25 mouse cellular contexts compared by ENCODE assay signal in genomic region chr5:92107282-92107681, GRCm38 (mm10). TPM values are rescaled to one million over a fixed set of nuclear protein-coding genes. Genes with fewer than 3 reads are reported as not detected.
DNase-seq lines count a peak whose midpoint lies in the region; ATAC-seq and TF ChIP-seq lines count a peak whose summit lies in the region.
"Had no signal": no experiment of that assay in that cellular context is flagged by ENCODE, and none has a peak within 500 bp of the region (broad histone marks: within the 10 kb centered on the region; RNA-seq: fewer than 3 reads in every experiment).

No protein-coding gene starts in this region.

- WGBS in liver, embryonic 12.5 days (ENCODE audit: insufficient replicate concordance) = 52% methylated on average over 4 of the region's 4 CpGs
- 45% methylated on average over 4 of the region's 4 CpGs for WGBS in liver, postnatal 0 days (ENCODE audit: insufficient replicate concordance)
- WGBS in neural tube, embryonic 15.5 days = 88% methylated on average over 4 of the region's 4 CpGs
- WGBS in forebrain, embryonic 13.5 days = 85% methylated on average over 4 of the region's 4 CpGs

- TF ChIP-seq CTCF in liver, postnatal 0 days (IDR thresholded peaks at IDR 0.05; ENCODE audit: low read depth) = no peak

- H3K9ac ChIP-seq in liver, embryonic 12.5 days = no peak overlapping the region
- no peak overlapping the region for H3K9ac ChIP-seq in liver, postnatal 0 days (replicated peaks)
- H3K9ac ChIP-seq in neural tube, embryonic 15.5 days (replicated peaks) = no peak overlapping the region
- no peak overlapping the region for H3K9ac ChIP-seq in forebrain, embryonic 13.5 days
- H3K9ac ChIP-seq: heart, embryonic 15.5 days; intestine, embryonic 15.5 days; limb, embryonic 13.5 days; liver, embryonic 13.5 days; lung, embryonic 15.5 days had no signal

- no peaks in the 10 kb centered on the region for H3K9me3 ChIP-seq in liver, embryonic 12.5 days (replicated peaks)
- no peaks in the 10 kb centered on the region for H3K9me3 ChIP-seq in liver, postnatal 0 days (ENCODE audit: low read length)
- no peaks in the 10 kb centered on the region for H3K9me3 ChIP-seq in neural tube, embryonic 15.5 days (replicated peaks)
- no peaks in the 10 kb centered on the region for H3K9me3 ChIP-seq in forebrain, embryonic 13.5 days (replicated peaks)
- H3K9me3 ChIP-seq: heart, embryonic 15.5 days; intestine, embryonic 15.5 days; limb, embryonic 13.5 days; liver, embryonic 13.5 days; lung, embryonic 15.5 days had no signal

- H3K36me3 ChIP-seq in liver, embryonic 12.5 days = no peaks in the 10 kb centered on the region
- no peaks in the 10 kb centered on the region for H3K36me3 ChIP-seq in liver, postnatal 0 days (replicated peaks; ENCODE audit: insufficient read depth, low read length)
- no peaks in the 10 kb centered on the region for H3K36me3 ChIP-seq in neural tube, embryonic 15.5 days
- H3K36me3 ChIP-seq in forebrain, embryonic 13.5 days (ENCODE audit: poor library complexity, severe bottlenecking) = no peaks in the 10 kb centered on the region
- H3K36me3 ChIP-seq: heart, embryonic 15.5 days; intestine, embryonic 15.5 days; limb, embryonic 13.5 days; liver, embryonic 13.5 days; lung, embryonic 15.5 days had no signal

- H3K4me1 ChIP-seq in liver, embryonic 12.5 days = peaks cover 12% of the 10 kb centered on the region
- H3K4me1 ChIP-seq in liver, postnatal 0 days (ENCODE audit: insufficient read depth) = peaks cover 6% of the 10 kb centered on the region
- H3K4me1 ChIP-seq in neural tube, embryonic 15.5 days = 0 out of 2 replicates have a peak, but pooled peaks cover 2% of the 10 kb centered on the region
- H3K4me1 ChIP-seq in forebrain, embryonic 13.5 days = peaks cover 16% of the 10 kb centered on the region
- H3K4me1 ChIP-seq: intestine, embryonic 15.5 days; lung, embryonic 15.5 days had no signal

- H3K4me3 ChIP-seq in liver, embryonic 12.5 days = no peak overlapping the region
- no peak overlapping the region for H3K4me3 ChIP-seq in liver, postnatal 0 days (ENCODE audit: low read depth, low read length)
- H3K4me3 ChIP-seq in neural tube, embryonic 15.5 days (replicated peaks) = no peak overlapping the region
- no peak overlapping the region for H3K4me3 ChIP-seq in forebrain, embryonic 13.5 days
- H3K4me3 ChIP-seq: heart, adult 2 months; heart, embryonic 15.5 days; intestine, embryonic 15.5 days; limb, embryonic 13.5 days; liver, embryonic 13.5 days; lung, embryonic 15.5 days had no signal

- no peak for DNase-seq in liver, postnatal 0 days
- peak; percentile 32 for DNase-seq in ES-CJ7 (ENCODE audit: low read depth, low spot score)
- DNase-seq: adrenal gland, adult 2 months; cerebellum, adult 2 months; cerebellum, postnatal 25 days; embryo, embryonic 11 days; gastrocnemius, postnatal 10 days; heart, postnatal 4 days; kidney, adult 9 months; kidney, postnatal 25 days; liver, embryonic 13.5 days; lung, postnatal 36 days had no signal

- no peak overlapping the region for H3K4me2 ChIP-seq in liver, embryonic 12.5 days
- H3K4me2 ChIP-seq in liver, postnatal 0 days (ENCODE audit: low read depth, low read length) = no peak overlapping the region
- no peak overlapping the region for H3K4me2 ChIP-seq in neural tube, embryonic 15.5 days
- H3K4me2 ChIP-seq in forebrain, embryonic 13.5 days = no peak overlapping the region
- H3K4me2 ChIP-seq: heart, embryonic 15.5 days; intestine, embryonic 15.5 days; limb, embryonic 13.5 days; liver, embryonic 13.5 days; lung, embryonic 15.5 days; midbrain, embryonic 11.5 days had no signal

- 0 out of 2 replicates have a peak, but pooled peaks have one; percentile 8 for ATAC-seq in liver, embryonic 12.5 days
- no peak for ATAC-seq in liver, postnatal 0 days
- ATAC-seq in common myeloid progenitor, adult 5-6 weeks (replicated peaks; ENCODE audit: low read depth, poor library complexity, severe bottlenecking) = peak; percentile 72
- 0 out of 2 replicates have a peak, but pooled peaks have one; percentile 17 for ATAC-seq in monocyte, adult 5-6 weeks (replicated peaks; ENCODE audit: insufficient number of reproducible peaks, low FRiP score, low TSS enrichment, poor library complexity, severe bottlenecking)
- no peak for ATAC-seq in neural tube, embryonic 15.5 days (ENCODE audit: low FRiP score)
- no peak for ATAC-seq in forebrain, embryonic 13.5 days
- ATAC-seq: forebrain, embryonic 14.5 days had no signal

- no peak overlapping the region for H3K27ac ChIP-seq in liver, embryonic 12.5 days
- no peak overlapping the region for H3K27ac ChIP-seq in liver, postnatal 0 days (ENCODE audit: low read depth)
- no peak overlapping the region for H3K27ac ChIP-seq in neural tube, embryonic 15.5 days (replicated peaks)
- no peak overlapping the region for H3K27ac ChIP-seq in forebrain, embryonic 13.5 days
- H3K27ac ChIP-seq: heart, adult 2 months; heart, embryonic 15.5 days; intestine, embryonic 15.5 days; limb, embryonic 13.5 days; liver, embryonic 13.5 days; lung, embryonic 15.5 days; stomach, postnatal 0 days had no signal

- peaks cover 3% of the 10 kb centered on the region for H3K27me3 ChIP-seq in liver, embryonic 12.5 days (replicated peaks)
- no peaks in the 10 kb centered on the region for H3K27me3 ChIP-seq in liver, postnatal 0 days (ENCODE audit: insufficient read depth, low read length)
- no peaks in the 10 kb centered on the region for H3K27me3 ChIP-seq in neural tube, embryonic 15.5 days (replicated peaks)
- H3K27me3 ChIP-seq in forebrain, embryonic 13.5 days = peaks cover under 1% of the 10 kb centered on the region; the same call in 1 of the 2 replicates
- H3K27me3 ChIP-seq: heart, embryonic 15.5 days; intestine, embryonic 15.5 days; limb, embryonic 13.5 days; lung, embryonic 15.5 days had no signal

- no peak for TF ChIP-seq EP300 in liver, postnatal 0 days (IDR thresholded peaks at IDR 0.05; ENCODE audit: low read depth)

RNA-seq across cellular contexts. Expression of gene G3bp2, which starts 23.8 kb away (rescaled TPM):
- polyA plus RNA-seq in liver, embryonic 12.5 days (2016; fragmentation: Nextera tagmentation; extraction: Ambion mirVana) = 84.0 and 87.0 TPM in 2 replicates
- polyA plus RNA-seq in liver, postnatal 0 days (2015; fragmentation: Nextera tagmentation; extraction: Ambion mirVana) = 46.7 and 50.1 TPM in 2 replicates
- total RNA-seq in common myeloid progenitor, adult 5-6 weeks (2017) = 120 and 126 TPM in 2 replicates
- total RNA-seq in monocyte, adult 5-6 weeks (2017) = 133 to 155 TPM (median 141 TPM) in 3 replicates
- 325 and 357 TPM in 2 replicates for polyA plus RNA-seq in neural tube, embryonic 15.5 days (2015; fragmentation: Nextera tagmentation; extraction: Ambion mirVana)
- 337 and 342 TPM in 2 replicates for polyA plus RNA-seq in forebrain, embryonic 13.5 days (2015; fragmentation: Nextera tagmentation; extraction: Ambion mirVana)

RNA-seq across cellular contexts. Expression of gene Uso1, which starts 30.5 kb away (rescaled TPM):
- polyA plus RNA-seq in liver, embryonic 12.5 days (2016; fragmentation: Nextera tagmentation; extraction: Ambion mirVana) = 35.6 and 37.1 TPM in 2 replicates
- 22.0 and 22.2 TPM in 2 replicates for polyA plus RNA-seq in liver, postnatal 0 days (2015; fragmentation: Nextera tagmentation; extraction: Ambion mirVana)
- total RNA-seq in common myeloid progenitor, adult 5-6 weeks (2017) = 24.9 and 25.6 TPM in 2 replicates
- 16.5 to 45.5 TPM (median 28.5 TPM) in 3 replicates for total RNA-seq in monocyte, adult 5-6 weeks (2017)
- polyA plus RNA-seq in neural tube, embryonic 15.5 days (2015; fragmentation: Nextera tagmentation; extraction: Ambion mirVana) = 36.5 and 37.9 TPM in 2 replicates
- 42.6 and 43.9 TPM in 2 replicates for polyA plus RNA-seq in forebrain, embryonic 13.5 days (2015; fragmentation: Nextera tagmentation; extraction: Ambion mirVana)

Comparison
In these comparisons a context has a peak if more than half of its experiments do, and no peak if none do; other contexts are left out.
1. ATAC-seq: peak in liver, embryonic 12.5 days (single experiment), common myeloid progenitor, adult 5-6 weeks (single experiment) and monocyte, adult 5-6 weeks (single experiment); none in liver, postnatal 0 days (single experiment), neural tube, embryonic 15.5 days (single experiment) and forebrain, embryonic 13.5 days (single experiment).